Mouse (Mus musculus) C2C12 (cell line): Measurements from ENCODE around the gene Gm42878.

ENCODE experiments used
- CEBPB ChIP-seq: IDR thresholded peaks from one replicate; pipeline ENCODE4 v1.6.1; 2011; ENCODE audit warnings: low read depth, mild to moderate bottlenecking, control low read depth, moderate library complexity
- CTCF ChIP-seq: IDR thresholded peaks from one replicate; pipeline ENCODE4 v1.5.1; 2011; ENCODE audit not compliant: control insufficient read depth, insufficient read depth, insufficient read length
- FOSL1 ChIP-seq: IDR thresholded peaks from one replicate; pipeline ENCODE4 v1.8.0; 2011; ENCODE audit warnings: mild to moderate bottlenecking, low read length; ENCODE audit not compliant: poor library complexity, insufficient read depth, severe bottlenecking
- MAX ChIP-seq: IDR thresholded peaks from one replicate; pipeline ENCODE4 v1.6.1; 2011; ENCODE audit warnings: mild to moderate bottlenecking, control low read depth
- MYOD1 ChIP-seq: IDR thresholded peaks from one replicate; pipeline ENCODE4 v1.6.1; 2011; ENCODE audit warnings: low read depth; ENCODE audit not compliant: control insufficient read depth, insufficient read length
- MYOG ChIP-seq: IDR thresholded peaks from one replicate; pipeline ENCODE4 v1.6.1; 2011; ENCODE audit not compliant: control insufficient read depth, insufficient read length; ENCODE audit errors: extremely low read depth
- USF1 ChIP-seq: IDR thresholded peaks from one replicate; pipeline ENCODE4 v1.6.1; 2011; ENCODE audit warnings: low read depth, mild to moderate bottlenecking, control low read depth, moderate library complexity

DNA sequence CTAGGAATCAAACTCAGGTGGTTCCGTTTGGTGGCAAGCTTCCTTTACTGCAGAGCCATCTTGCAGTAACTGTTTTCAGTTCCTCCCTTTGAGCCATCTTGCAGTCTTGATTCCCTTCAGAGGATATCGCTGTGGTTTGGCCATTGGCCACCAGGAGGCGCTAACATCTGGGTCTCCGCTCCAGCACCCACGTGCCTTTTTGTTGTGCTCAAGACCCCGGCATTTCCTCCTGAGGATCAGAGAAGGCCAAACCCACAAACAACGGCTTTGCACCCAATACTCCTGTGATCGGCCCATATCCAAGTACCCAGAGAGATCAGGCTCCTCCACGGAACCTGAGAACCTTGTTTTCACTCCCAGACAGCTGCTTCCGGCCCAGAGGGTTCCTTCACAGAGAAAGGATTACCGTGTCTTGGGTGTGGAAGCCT, 19.2 kb upstream of the Gm42878 start:
- TF ChIP-seq MAX (peak; percentile 84), CTCF (peak; percentile 75), CEBPB (no peak), MYOG (no peak), USF1 (peak; percentile 73), FOSL1 (no peak), MYOD1 (no peak)
